Mouse (Mus musculus): Measurements from ENCODE around the gene Tpcn2.

Tpcn2 gene

DNA sequence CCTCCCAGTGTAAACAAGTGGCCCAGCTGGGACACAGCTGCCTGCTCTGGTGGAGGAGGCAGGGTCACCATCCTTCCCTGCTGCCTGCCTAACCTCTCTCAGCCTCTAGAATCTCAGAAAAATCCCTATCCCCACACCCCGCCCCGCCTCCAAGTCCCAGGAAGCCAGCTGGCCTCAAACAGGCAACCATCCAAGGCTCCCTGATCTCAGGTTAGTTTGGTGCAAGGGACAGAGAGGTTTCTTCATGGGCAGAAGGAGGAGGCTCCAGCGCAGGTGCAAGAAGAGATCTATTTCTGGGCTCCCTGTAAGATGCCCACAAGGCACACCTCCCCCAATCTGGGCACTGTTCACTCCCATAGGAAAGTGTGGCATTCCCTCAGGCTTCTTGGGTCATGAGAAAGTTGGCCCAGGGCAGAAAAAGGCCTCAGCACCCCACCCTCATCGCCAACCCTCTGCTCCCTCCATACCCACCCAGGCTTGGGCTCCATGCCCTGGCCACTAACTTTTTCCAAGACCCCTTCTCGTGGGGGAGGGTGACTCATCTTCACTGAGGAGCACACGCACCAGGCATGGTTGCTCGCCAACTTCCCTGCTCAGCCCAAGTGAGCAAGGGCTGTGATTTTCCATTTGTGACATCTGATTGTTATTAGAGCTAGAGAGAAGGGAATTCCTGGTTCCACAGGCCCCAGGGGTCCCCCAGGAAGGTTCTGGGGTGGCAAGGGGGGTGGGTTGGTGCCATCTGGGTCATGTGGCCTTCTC, 15.9 kb upstream of the Tpcn2 start:
- no peak for DNase-seq (ENCODE audit: low spot score)

DNA sequence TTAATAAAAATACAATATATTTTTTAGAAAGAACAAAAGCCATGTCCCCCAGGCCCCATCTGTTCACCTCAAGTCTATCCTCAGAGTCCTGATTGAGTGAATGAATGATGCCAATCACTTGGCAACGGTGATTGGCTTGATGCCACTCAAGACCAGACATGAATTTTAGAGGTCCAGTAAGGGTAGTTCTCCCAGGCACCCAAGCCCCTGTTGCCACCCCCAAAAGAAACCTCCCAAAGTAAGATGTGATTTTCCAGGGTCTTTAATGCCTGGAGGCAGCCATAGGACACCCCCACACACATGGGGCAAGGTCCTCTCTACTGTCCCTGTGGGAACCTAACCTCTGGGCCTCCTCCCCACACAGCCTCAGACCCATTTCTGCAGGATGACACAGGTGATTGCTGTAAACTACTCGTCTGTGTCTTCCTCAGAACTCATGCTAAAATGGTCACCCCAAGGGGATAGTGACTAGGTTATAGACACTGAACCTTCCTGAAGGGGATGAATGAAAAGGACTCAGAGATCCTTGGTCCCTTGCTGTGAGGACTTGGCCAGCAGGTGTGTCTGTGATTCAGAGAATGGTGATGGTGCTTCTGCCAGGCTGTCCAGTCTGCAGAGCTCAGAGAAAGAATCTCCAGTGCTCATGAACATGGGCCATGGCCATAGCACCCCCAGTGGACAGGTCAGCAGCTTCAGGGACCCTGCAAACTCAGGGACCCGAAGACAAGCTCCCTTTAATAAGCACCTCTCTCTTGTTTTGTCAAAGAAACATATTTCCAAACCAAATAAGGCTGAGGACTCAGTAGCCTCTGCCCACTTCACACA, 15.1 kb upstream of the Tpcn2 start:
- DNase-seq (ENCODE audit: low spot score), result no peak

DNA sequence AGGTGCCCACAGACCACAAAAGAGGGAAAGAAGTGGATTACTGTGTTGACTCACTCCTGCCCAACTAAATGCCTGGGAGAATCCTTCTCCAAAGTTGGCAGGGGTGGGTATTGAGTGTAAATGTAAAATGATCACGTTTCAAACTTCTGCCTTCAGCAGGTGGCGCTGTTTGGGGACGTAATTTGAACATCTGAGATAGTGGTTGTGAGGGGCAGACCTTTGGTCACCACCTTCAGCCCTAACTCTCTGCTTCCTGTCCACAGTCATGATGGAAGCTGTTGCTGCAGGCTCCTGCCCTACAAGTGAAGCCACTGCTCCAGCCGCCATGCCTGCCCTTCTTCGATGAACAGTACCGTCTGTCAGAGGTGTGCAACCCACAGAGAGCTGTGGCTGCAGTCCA, 10.0 kb upstream of the Tpcn2 start:
- DNase-seq (ENCODE audit: low spot score), result no peak

DNA sequence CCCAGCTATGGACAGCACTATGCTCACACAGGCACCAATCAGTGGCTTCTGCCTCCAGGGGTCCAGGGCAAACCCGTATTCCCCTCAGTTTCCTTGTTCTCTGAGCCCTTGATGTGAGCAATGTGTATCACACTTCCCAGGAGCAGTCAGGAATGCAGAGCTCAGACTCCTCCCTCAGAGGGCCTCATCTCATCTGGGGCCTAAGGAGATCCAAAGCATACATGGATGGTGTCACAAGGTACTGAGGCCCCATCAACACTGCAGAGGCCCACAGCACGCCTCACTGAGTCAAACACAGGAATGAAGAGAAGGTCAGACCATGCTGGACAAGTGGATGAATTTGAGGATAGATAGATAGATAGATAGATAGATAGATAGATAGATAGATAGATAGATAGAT, 8.9 kb upstream of the Tpcn2 start:
- DNase-seq (ENCODE audit: low spot score), result no peak

DNA sequence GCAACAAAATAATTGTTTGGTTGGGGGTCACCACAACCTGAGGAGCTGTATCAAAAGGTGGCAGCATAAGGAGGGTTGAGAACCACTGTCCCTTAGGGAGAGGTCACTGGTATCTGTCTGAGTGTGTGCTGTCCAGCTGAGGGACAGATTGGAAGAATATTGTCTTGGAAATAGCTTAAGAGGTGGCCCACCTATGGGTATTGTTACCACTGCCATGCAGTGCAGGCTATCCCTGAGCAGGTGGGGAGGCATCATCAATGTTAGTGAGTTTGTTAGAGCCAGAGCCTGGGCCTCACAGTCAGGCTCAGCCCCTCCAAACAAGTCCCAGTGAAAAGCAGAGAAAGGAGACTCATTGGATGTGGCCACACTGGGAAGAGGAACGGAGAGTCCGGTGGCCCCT, 8.0 kb upstream of the Tpcn2 start:
- DNase-seq (ENCODE audit: low spot score), result no peak

DNA sequence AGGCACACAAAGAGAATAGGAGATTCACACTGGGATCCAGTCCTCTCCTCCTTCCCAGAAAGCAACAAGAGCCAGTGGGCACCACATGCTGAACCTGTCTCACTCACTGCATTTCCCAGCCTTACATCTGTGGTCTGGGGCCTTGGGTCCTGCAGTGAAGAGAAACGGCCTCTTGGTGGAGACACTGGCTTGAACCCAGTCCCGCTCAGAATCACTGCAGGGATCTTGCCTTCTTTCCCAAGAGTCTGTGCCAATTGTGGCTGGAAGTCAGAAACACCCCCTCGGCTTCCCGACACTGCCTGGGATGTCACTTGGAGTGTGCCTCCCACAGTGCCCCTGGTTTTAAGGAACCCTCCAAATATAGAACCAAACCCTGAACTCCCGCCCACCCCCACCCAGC, 5.5 kb upstream of the Tpcn2 start:
- no peak for DNase-seq (ENCODE audit: low spot score)

DNA sequence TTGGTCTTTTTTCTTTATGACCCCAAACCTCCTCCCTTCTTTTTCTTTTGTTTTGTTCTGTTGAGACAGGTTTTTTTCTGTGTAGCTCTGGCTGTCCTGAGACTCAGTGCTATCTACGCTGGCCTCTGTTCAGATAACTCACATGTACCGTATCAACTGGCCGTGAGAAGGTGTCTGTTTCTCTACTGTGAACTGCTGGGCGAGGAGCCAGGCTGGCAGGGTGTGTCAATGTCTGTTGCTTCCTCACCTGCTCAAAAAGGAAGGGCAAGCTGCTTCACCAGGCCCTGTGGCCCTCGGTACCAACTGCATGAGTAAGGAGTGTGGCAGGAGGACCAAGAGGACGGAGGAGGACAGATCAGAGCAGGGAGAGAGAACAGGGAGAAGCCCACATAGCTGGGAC, 3.6 kb upstream of the Tpcn2 start:
- no peak for DNase-seq (ENCODE audit: low spot score)

DNA sequence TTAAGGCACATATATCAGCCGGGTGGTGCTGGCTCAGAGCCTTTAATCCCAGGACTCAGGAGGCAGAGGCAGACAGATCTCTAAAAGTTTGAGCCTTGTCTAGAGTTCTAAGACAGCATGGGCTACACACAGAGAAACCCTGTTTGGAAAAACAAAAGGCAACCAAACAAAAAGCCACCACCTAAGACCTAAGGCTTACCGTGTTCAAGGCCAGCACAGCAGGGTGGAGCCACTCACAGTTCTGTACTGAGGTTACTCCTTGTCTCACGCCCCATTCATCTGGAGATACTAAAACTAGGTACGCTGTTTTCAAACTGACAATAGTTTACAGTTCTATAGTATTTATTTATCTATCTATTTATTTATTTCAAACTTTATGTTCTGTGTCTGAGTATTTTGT, 1.7 kb upstream of the Tpcn2 start:
- no peak for DNase-seq (ENCODE audit: low spot score)

DNA sequence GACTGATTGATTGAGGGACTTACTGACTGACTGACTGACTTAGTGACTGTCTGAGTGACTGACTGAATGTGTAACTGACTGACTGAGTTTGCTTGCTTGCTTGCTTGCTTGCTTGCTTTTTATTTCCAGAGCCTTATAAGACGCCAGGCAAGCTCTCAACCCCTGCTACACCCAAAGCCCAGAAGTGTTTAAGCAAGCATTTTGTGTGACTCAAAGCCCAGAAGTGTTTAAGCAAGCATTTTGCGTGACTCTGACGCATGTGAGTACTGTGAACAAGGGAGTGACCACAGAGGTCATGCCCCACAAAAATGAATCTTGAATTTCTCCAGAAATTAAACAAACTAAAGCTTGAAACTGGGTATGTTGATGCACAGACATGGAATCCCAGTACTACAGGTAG, 482 bp upstream of the Tpcn2 start:
- no peak for DNase-seq (ENCODE audit: low spot score)

DNA sequence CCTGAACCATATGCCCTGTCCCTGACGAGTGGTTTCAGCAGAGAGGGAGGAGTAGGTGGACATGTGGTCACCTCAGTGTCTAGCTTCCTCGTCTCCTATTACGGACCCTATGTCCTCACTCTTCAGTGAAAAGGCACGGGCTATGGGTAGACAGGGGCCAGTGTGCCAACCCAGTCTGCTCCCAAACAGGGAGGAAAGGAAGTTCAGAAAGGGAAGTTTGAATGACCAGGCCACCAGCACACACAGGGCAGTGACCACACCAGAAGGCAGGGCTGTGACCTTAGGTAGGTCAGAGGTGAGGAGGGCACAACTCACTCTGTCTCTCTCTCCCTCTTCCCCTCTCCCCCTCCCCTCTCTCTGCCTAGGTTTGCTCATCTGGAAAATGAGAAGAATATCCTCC, 770 bp downstream of the Tpcn2 start:
- no peak for DNase-seq (ENCODE audit: low spot score)

DNA sequence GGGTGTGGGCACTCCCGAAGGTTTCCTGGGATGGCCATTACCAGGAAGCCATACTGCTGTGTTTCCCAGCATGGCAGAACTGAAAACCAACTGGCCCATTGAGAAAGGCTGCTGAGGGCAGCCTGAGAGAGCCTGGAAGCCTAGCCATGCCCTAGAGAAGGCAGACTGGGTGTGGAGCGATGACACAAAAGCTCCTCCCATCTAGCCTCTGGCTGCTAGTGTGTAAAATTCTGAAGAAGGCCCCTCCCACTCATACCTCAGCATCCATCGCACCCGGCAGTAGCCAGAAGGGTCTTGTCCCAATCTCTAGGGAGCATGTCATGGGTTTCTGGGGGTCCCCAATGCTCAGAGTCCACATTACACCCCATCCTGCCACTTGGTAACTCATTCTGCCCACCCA, 2.4 kb downstream of the Tpcn2 start:
- no peak for DNase-seq (ENCODE audit: low spot score)

DNA sequence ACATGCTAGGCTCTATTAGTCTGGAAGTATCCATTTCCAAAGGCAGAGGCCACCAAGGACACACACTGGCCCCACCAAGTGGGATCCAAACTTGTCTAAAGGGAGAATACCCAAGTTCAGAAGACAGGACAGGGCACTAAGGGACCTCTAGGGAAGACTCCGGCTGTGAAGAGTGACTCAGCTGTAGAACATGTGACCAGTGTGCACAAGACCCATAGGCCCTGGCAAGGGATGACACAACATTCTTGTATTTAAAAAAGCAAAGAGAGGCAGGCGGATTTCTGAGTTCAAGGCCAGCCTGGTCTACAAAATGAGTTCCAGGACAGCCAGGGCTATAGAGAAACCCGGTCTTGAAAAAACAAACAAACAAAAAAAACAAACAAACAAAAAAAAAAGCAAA, 8.3 kb downstream of the Tpcn2 start:
- DNase-seq (ENCODE audit: low spot score), result no peak

DNA sequence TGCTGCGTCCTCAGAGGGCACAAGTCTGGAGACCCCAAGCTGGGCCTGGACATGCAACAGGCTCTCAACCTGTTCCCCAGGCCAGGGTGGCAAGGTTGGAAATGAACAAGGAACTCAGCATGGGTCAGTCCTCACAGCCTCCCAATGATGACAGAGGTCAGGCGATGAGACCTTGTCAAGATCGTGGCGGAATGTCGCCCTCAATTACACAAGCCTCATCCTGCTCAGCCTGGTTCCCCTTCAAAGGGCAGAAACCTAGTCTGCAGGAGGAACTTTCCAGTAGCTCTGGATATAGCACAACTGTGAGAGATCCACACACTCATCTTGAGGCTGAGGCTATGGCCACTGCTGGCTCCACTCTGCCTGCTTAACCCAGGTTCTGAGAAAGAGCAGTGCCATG, 12.9 kb downstream of the Tpcn2 start:
- no peak for DNase-seq (ENCODE audit: low spot score)

DNA sequence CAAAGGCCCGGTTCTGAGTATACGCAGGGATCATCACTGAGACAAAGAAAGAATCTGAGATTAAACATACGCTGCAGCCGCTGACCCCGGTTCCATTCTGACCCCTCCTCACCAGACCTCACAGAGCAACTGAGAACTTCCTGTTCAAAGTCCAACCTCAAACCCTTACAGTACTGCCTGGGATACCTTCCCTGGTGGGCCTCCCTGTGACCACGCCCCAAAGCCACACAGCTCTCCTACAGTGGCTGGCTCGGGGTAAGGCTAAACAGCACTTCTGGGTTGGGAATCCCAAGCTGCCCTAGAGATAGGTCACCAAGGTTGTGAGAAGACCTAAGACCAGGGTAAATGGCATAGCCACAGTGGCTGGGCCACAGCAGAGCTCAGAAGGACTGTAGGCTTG, 14.9 kb downstream of the Tpcn2 start:
- no peak for DNase-seq (ENCODE audit: low spot score)

DNA sequence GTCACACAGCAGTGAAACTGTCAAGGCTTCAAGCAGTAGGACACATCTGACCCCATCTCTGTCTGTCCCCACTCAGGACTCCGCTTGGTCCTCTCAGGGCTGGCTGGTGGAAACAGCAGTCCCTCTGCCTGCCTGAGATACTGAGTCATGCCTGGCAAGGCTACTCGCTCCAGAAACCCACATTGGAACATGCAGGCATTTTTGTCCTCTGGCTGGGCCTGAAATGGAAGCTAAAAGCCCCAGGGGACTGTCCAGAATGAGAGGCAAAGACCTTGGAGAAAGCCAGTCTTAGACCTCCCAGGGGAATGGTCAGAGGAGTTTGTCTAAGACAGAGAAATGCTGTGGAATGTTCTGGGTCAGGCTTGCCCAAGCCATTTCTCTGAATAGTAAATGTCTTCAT, 17.8 kb downstream of the Tpcn2 start:
- DNase-seq (ENCODE audit: low spot score), result no peak

DNA sequence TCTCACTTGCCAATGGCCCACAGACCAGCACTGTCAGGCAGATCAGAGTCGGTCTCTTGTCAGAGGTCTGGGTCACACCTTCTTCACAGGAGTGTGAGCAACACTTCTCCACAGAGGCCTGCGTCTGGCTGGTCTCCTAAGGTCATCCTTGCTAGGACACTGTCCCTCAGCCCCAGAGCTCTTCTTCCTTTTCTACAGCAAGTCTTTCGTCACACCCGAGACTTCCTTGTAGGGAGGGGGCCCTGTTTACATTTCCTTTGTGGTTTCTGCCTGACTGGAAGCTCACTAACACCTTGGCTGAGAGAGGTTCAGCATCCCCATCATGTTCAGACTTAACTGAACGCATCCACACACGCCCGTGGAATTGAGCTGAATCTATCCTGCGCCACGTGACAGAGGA, 19.6 kb downstream of the Tpcn2 start:
- DNase-seq (ENCODE audit: low spot score), result no peak

DNA sequence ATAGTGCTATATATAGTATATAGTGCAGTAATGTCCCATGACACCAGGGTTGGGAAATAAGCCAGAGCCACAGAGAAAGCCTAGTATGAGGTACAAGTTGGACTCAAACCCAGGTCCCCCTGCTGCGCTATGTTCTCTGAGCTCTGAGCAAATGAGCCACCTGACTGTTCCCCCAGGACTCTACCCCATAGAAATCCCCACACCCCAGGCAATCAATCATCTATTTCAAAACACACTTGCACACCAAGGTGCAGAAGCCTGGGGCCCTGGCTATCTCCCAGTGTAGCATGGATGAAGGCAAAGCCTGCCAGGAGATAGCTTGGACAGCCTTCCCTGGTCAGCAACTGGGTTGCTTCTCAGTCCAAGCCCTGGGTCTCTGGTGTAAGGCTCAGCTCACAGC, 27.7 kb downstream of the Tpcn2 start:
- no peak for DNase-seq (ENCODE audit: low spot score)

DNA sequence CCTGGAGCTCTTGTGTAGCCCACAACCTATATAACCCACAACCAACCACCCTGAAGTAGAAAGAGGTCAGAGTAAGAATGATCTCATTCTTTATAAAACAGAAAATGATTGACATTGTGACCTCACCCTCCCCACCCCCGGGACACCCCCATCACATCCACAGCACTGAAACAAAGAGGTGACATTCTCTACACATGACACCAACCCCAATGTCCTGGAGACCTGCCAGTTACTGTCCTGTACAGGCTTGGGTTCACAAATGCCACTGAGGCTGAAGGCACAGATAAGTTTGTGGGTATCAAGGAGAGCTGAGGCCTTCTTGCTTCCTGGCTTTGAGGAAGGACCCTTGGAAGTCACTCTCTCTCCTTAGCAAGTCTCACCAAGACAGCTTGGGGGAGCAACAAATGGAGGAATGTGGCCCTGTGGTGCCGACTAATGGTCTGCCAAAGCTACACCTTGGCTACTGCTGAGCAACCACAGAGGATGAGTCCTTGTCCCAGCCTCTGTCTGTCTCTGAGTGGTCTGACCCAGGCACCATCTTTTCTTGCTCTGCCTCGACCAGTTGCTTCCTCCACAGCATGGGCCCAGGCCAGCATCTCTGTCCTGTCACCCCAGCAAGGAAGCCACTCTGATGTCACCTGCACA, 29.7 kb downstream of the Tpcn2 start:
- no peak for DNase-seq (ENCODE audit: low spot score)

DNA sequence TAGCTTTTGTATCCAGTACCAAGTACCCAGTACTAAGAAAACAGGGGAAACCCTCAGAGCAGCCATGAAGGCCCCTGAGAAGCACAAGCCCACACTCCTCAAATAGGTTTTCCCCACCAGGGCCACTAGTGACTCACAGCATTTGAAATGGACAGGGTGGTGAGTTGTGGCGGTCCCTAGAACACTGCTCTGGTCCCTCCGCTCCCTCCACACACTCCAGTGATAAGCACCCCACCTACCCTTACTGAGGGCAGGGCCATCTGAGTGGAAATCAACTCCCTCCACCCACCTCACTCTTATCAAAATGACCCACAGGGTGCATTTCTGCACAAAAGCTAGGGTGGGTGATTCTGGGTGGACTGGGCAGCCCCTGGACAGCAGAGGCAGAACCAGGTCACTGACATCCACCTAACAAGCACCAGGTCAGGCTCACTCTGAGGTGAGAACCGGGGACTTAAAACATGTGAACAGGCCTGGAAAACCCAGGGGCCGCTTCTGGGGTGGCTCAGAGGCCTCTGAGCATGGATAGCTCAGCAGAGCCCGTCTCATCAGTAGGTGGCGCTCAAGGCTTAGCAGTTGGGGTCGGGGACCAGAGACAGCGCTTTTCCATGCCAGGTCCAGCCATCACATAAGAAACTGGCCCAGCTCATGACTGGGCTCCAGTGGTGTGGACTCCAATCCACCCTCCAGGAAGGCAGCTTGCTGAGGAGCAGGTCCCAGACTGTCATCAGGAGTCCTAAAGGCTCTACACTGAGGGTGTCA, 30.9 kb downstream of the Tpcn2 start:
- DNase-seq (ENCODE audit: low spot score), result peak; percentile 87

DNA sequence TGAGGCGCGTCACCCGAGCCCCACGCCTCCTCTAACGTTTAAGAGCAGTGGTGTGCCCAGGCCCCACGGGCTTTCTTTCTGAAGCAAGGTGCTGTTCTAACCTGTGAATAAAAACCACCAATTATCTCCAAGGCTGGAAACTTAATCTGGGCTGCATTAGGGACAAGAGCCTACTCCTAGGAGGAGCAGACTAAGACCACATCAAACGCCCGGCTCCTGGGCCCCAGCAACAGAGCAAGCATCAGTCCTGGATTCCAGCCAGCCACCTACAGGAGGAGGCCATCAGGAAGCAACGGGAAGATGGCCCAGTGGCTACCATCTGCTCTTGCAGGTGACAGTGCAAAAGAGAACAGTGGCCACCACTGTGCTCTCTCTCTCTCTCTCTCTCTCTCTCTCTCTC, 33.6 kb downstream of the Tpcn2 start:
- DNase-seq (ENCODE audit: low spot score), result no peak

DNA sequence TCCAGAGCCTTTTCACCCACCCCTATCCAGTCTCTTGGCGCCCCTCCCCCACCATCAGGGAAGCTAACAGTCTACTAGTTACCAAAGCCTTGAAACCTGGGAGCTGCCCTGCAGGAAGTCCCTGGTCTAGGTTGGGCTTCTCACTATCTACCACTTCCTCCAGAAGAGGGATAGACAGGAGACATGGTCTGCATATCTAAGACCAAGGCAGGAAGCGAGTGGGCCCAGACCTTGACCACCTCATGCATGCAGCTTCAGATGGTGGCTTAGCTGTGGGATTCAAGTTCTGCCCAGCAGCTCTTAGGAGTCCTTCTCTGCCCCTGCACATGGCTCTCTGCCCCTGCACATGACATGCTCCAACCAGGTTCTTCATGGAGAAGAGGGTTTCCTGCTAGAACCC, 34.9 kb downstream of the Tpcn2 start:
- DNase-seq (ENCODE audit: low spot score), result no peak

Data from layer of hippocampus, adult 11-12 months (tissue).